Mouse (Mus musculus) layer of hippocampus, postnatal 10 days (tissue): Measurements from ENCODE around the gene Crnkl1. TPM values are rescaled to one million over a fixed set of nuclear protein-coding genes. Genes with fewer than 3 reads are reported as not detected.

Source experiments
- DNase-seq, 2 experiments: peaks; one replicate each; pipeline ENCODE4 v3.0.0; 2021; ENCODE audit warnings: low spot score in 2 of 2
- microRNA-seq, 2 experiments: library from miRNA; unstranded; fragments of <30 nt; microRNA quantifications; one replicate each; pipeline ENCODE4 v1.2.0; 2021
- total RNA-seq, 2 experiments: library from RNA; stranded (reverse); gene quantifications; 2 replicates each; pipeline ENCODE4 v1.2.3; 2021

The Crnkl1 gene
- total RNA-seq, 2 experiments from 2014 or later: 19.2 to 20.6 TPM

GRCm38 (mm10) chr2:145877191-145877590 is 57.6 kb downstream of the Crnkl1 start:
- DNase-seq: no peak

- no peak for DNase-seq
These were observed 59.8 kb downstream of the Crnkl1 start for GRCm38 (mm10) chr2:145874879-145875482.

- no peak for DNase-seq
These were observed 60.9 kb downstream of the Crnkl1 start for GRCm38 (mm10) chr2:145873953-145874352.

- no peak for DNase-seq
These were observed 62.7 kb downstream of the Crnkl1 start for GRCm38 (mm10) chr2:145872099-145872498.

- DNase-seq: no peak
These were observed 63.5 kb downstream of the Crnkl1 start for GRCm38 (mm10) chr2:145871308-145871707.

Small RNA genes within 50 kb of the gene (microRNA-seq; reads per million reads assigned to microRNA genes)
- 0 reads per million in 2 experiments for gene Gm25026

Other genes starting within 250 kb of the Crnkl1 start
- 10 to 100 TPM; 62.3 to 69.6 TPM for gene Naa20, start 32.9 kb downstream of the Crnkl1 start, total RNA-seq
- gene Cfap61, start 230 bp downstream of the Crnkl1 start, total RNA-seq: 1 to 10 TPM; 3.6 to 4.1 TPM